Mouse (Mus musculus): Measurements from ENCODE around the gene Nfil3. TPM values are rescaled to one million over a fixed set of nuclear protein-coding genes. Genes with fewer than 3 reads are reported as not detected.

The Nfil3 gene
- 16.3 and 16.5 TPM in 2 replicates for polyA plus RNA-seq (2016; fragmentation: Nextera tagmentation; extraction: Ambion mirVana)

DNA sequence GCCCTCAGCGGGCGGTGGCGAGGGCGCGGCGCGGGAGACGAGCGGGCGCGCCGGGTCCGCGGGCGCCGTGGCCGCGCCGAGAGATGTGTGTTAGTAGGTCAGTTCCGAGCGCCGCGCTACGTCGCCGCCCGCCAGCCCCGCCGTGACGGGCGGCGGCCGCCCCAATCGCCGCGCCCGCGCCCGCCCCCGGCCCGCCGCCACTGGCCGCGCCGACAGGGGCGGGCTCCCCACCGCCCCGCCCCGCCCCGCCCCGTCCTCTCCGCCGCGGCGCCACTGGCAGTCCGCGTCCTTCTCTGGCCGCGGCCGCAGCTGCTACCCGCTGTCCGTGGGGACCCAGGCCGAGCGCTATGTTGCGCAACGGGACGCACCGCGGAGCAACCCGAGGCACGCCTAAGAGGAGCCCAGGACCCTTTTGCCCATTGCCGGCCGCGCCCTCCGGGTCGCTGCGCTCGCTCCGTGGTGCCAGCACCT is at the start of gene Nfil3:
TSS of gene Nfil3 (minus strand) at position 123 of the 471 bp plus-strand sequence.
- Histone ChIP-seq H3K4me3 (peak within 1 kb of the TSS; percentile 83), H3K27ac (replicated peaks) (peak within 1 kb of the TSS; percentile 92), H3K4me1 (peaks cover 54% of the 10 kb centered on the region), H3K9me3 (replicated peaks) (no peaks in the 10 kb centered on the region), H3K36me3 (no peaks in the 10 kb centered on the region), H3K27me3 (ENCODE audit: low read depth, poor library complexity, severe bottlenecking) (peaks cover 38% of the 10 kb centered on the region)
- no peak for DNase-seq (ENCODE audit: low spot score)
- WGBS, result under 1% methylated on average over 60 of the region's 79 CpGs

DNA sequence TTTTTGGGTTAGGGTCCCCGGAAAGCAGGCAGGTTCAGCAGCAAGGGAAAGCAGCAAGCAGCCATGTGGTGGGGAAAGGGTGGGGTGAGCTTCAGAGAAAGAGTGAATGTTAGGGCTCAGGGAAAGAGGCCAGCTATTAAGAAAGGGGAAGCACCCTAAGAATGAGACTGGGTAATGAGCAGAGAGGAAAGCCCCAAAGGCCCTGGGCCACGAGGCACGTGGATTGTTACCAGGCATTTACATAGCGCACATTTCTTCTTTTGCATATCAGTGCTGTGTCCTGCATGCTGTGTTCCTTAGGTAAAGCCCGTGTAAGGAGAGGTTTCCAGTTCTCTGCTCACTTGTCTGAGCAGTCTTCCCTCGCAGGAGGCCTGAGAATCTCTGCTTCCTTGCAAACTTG is 43.4 kb upstream of the Nfil3 start:
- H3K4me3 ChIP-seq, result no peak overlapping the region
- no peaks in the 10 kb centered on the region for H3K36me3 ChIP-seq
- no peaks in the 10 kb centered on the region for H3K9me3 ChIP-seq (replicated peaks)
- no peak overlapping the region for H3K27ac ChIP-seq (replicated peaks)
- no peaks in the 10 kb centered on the region for H3K27me3 ChIP-seq (ENCODE audit: low read depth, poor library complexity, severe bottlenecking)
- 52% methylated on average over 6 of the region's 6 CpGs for WGBS
- H3K4me1 ChIP-seq, result no peaks in the 10 kb centered on the region
- no peak for DNase-seq (ENCODE audit: low spot score)

DNA sequence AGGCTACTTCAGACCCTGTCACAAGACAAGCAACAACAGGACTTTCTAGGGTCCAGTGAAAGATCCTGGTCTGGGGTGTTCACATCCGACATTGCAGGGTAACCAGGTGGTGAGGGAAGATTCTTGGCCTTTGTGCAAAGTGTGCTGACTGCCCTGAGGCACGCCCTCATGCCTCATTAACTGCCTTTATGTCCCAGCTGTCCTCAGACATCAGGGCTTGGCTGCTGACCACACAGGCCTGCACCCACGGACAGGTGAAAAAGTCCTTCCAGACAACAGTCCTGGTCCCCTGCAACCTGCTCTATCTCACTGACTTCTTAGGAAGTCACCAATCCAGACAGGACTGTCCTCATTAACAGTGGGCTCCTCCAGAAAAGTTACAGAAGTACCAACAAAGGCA is 39.4 kb upstream of the Nfil3 start:
- H3K4me3 ChIP-seq, result no peak overlapping the region
- no peaks in the 10 kb centered on the region for H3K9me3 ChIP-seq (replicated peaks)
- H3K36me3 ChIP-seq, result no peaks in the 10 kb centered on the region
- DNase-seq (ENCODE audit: low spot score), result no peak
- no peak overlapping the region for H3K27ac ChIP-seq (replicated peaks)
- no peaks in the 10 kb centered on the region for H3K27me3 ChIP-seq (ENCODE audit: low read depth, poor library complexity, severe bottlenecking)
- 87% methylated on average over 3 of the region's 3 CpGs for WGBS
- H3K4me1 ChIP-seq, result no peaks in the 10 kb centered on the region

DNA sequence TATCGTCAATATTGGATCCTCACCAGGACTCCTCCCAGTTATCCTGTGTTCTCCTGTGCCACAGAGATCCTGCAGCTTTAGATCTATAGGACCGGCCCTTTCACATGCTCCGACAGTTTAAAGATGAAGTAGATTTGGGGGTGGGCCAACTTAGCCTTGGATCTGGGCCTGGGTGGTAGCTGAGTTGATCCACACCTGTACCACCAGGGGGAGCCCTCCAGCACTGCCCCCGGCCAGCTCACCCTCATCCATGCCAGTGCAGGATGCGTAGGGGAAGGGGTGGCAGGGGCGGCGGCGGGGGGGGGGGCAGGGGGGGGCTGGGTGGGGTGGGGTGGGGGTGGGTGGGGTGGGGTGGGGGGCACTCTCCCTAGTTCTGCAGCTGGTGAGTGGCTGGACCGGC is 38.7 kb upstream of the Nfil3 start:
- Histone ChIP-seq H3K27me3 (ENCODE audit: low read depth, poor library complexity, severe bottlenecking) (no peaks in the 10 kb centered on the region), H3K36me3 (no peaks in the 10 kb centered on the region), H3K4me1 (no peaks in the 10 kb centered on the region), H3K9me3 (replicated peaks) (no peaks in the 10 kb centered on the region), H3K27ac (replicated peaks) (no peak overlapping the region), H3K4me3 (no peak overlapping the region)
- no peak for DNase-seq (ENCODE audit: low spot score)
- 82% methylated on average over 6 of the region's 9 CpGs for WGBS

DNA sequence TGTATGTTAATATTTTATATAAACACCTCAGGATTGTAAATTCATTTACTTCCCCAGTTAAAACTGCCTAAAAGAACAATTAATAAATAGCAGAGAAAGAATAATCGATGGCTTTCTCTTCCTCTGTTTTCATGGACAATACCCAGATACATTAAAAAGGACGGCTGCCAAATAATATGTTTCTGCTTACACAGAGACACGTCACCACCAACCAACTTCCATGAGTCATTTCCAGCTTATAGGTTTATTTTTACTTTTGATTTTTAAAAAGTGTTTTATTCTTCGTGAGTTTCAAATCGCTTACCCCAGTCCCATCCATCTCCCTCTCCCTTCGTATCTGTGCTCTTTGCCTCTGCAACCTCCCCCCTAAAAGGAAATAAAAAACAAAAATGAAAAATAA is 38.1 kb upstream of the Nfil3 start:
- H3K27me3 ChIP-seq (ENCODE audit: low read depth, poor library complexity, severe bottlenecking), result no peaks in the 10 kb centered on the region
- no peak for DNase-seq (ENCODE audit: low spot score)
- no peak overlapping the region for H3K4me3 ChIP-seq
- no peaks in the 10 kb centered on the region for H3K9me3 ChIP-seq (replicated peaks)
- H3K27ac ChIP-seq (replicated peaks), result no peak overlapping the region
- no peaks in the 10 kb centered on the region for H3K36me3 ChIP-seq
- H3K4me1 ChIP-seq, result no peaks in the 10 kb centered on the region
- 94% methylated on average over 6 of the region's 6 CpGs for WGBS

DNA sequence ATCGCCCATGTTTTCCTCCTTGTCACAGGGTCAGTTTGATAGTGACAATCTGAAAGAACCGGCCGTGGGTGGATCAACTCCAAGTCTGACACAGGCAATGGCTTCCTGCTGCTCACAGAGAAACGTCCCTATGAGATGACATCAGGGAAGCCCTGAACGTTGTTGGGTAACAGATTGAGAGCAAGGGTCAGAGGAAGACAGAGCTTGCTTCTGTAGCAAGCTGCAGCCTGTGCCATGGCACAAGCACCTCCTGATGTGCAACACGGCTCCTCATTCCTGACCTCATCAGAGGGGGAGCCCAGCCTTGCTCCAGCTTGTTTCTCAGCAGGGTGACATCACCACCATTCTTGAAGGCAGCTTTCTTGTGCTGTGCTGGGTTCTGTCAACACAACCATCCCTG is 37.1 kb upstream of the Nfil3 start:
- no peak for DNase-seq (ENCODE audit: low spot score)
- no peak overlapping the region for H3K27ac ChIP-seq (replicated peaks)
- WGBS, result 72% methylated on average over 6 of the region's 6 CpGs
- no peaks in the 10 kb centered on the region for H3K9me3 ChIP-seq (replicated peaks)
- no peak overlapping the region for H3K4me3 ChIP-seq
- H3K27me3 ChIP-seq (ENCODE audit: low read depth, poor library complexity, severe bottlenecking), result no peaks in the 10 kb centered on the region
- no peaks in the 10 kb centered on the region for H3K36me3 ChIP-seq
- no peaks in the 10 kb centered on the region for H3K4me1 ChIP-seq

DNA sequence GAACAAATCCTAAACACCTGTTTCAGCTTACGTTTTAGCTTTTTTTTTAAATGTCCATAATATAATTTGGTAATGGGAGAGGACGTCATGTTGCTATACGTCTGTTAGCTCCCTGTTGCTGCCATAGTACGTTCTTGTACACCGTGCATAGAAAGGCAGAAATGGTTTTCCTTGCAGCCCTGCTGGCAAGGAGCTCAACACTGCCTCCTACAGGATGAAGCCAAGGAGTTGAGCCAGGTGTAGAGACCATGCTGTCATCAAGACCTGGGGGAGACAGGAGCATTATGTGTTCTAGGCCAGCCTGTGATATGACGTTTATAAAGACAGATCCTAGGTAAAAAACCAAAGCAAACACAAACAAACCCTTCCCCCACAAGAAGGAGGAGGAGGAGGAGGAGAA is 36.2 kb upstream of the Nfil3 start:
- no peaks in the 10 kb centered on the region for H3K27me3 ChIP-seq (ENCODE audit: low read depth, poor library complexity, severe bottlenecking)
- H3K36me3 ChIP-seq, result no peaks in the 10 kb centered on the region
- no peak for DNase-seq (ENCODE audit: low spot score)
- no peaks in the 10 kb centered on the region for H3K9me3 ChIP-seq (replicated peaks)
- H3K27ac ChIP-seq (replicated peaks), result no peak overlapping the region
- no peak overlapping the region for H3K4me3 ChIP-seq
- 74% methylated on average over 6 of the region's 6 CpGs for WGBS
- H3K4me1 ChIP-seq, result peaks cover 1% of the 10 kb centered on the region; the same call in 1 of the 2 replicates

DNA sequence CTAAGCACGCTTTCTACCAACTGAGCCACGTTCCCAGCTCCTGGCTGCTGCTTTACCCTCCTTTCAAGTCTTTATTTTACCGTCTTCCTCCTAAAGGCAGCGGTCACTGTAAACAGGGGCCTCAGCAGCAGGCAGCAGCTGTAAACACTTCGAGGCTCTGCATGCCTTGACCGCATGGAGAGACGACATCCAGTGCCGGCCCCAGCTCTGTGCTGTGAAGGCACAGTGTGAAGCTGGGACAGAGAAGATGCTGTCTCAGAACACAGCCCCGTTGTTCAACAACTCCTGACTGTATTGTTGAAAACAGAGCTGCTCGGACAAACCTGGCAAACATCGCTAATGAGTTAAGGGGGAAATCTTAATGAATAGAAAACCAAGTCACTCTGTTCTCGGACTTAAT is 30.6 kb upstream of the Nfil3 start:
- Histone ChIP-seq H3K27me3 (ENCODE audit: low read depth, poor library complexity, severe bottlenecking) (no peaks in the 10 kb centered on the region), H3K9me3 (replicated peaks) (no peaks in the 10 kb centered on the region), H3K27ac (replicated peaks) (no peak overlapping the region; the same call in 1 of the 2 replicates), H3K4me1 (peaks cover 11% of the 10 kb centered on the region), H3K36me3 (no peaks in the 10 kb centered on the region), H3K4me3 (no peak overlapping the region)
- 45% methylated on average over 12 of the region's 12 CpGs for WGBS
- no peak for DNase-seq (ENCODE audit: low spot score)

DNA sequence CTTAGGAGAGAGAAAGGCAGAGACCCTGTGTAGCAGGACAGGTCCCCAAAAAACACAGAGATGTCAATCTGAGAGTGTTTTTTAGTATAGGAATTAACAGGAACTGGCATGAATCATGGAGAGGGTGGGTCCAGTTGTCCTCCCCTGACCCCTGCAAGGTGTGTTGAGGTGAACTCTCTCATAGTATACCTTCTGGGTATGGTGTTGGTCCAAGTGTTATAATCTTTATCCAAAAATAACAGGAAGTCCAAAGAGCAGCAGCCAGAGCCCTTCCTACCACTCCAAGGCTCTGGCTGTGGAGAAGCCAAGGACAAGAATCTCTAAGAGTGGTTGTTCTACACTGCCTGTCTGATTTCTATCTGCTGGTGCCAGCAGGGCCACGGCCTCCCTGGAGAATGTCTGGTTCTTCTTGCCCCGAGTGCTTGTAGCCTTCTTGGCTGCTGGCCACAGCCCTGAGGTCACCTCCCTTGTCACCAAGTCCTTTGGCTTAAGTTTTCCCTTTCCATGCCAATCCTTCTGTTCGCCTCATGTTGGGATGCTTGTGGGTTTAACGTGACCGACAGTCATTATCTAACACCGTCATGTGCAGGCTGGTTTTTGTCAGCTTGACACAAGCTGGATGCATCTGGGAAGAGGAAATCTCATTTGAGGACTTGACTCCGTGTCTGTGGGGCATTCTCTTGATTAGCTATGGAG is 27.8 kb upstream of the Nfil3 start:
- H3K27me3 ChIP-seq (ENCODE audit: low read depth, poor library complexity, severe bottlenecking), result no peaks in the 10 kb centered on the region
- 82% methylated on average over 7 of the region's 7 CpGs for WGBS
- no peak for DNase-seq (ENCODE audit: low spot score)
- H3K27ac ChIP-seq (replicated peaks), result no peak overlapping the region
- H3K36me3 ChIP-seq, result no peaks in the 10 kb centered on the region
- peaks cover 11% of the 10 kb centered on the region for H3K4me1 ChIP-seq
- H3K9me3 ChIP-seq (replicated peaks), result no peaks in the 10 kb centered on the region
- H3K4me3 ChIP-seq, result no peak overlapping the region

DNA sequence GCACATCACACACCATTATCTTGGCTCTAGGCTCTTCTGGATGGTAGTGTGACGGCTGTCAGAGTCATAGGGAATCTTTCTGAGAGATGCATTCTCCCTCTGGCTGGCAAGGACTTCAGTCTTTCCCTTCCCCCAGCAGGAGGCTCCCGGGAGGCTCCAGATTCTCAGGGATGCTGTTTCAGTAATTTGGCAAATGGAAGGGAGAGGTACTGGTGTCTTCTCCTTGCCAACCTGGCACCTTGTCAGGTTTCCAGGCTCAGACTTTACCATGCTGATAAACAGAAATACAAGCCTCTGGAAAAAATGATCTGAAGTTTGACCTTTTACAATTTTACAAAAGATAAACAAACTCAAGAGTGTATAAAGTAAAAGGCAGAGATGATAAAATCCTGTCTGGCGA is 26.9 kb upstream of the Nfil3 start:
- no peaks in the 10 kb centered on the region for H3K9me3 ChIP-seq (replicated peaks)
- H3K27me3 ChIP-seq (ENCODE audit: low read depth, poor library complexity, severe bottlenecking), result no peaks in the 10 kb centered on the region
- no peak overlapping the region for H3K4me3 ChIP-seq
- DNase-seq (ENCODE audit: low spot score), result no peak
- no peak overlapping the region for H3K27ac ChIP-seq (replicated peaks)
- H3K4me1 ChIP-seq, result peaks cover 11% of the 10 kb centered on the region
- H3K36me3 ChIP-seq, result no peaks in the 10 kb centered on the region
- 85% methylated on average over 3 of the region's 3 CpGs for WGBS

DNA sequence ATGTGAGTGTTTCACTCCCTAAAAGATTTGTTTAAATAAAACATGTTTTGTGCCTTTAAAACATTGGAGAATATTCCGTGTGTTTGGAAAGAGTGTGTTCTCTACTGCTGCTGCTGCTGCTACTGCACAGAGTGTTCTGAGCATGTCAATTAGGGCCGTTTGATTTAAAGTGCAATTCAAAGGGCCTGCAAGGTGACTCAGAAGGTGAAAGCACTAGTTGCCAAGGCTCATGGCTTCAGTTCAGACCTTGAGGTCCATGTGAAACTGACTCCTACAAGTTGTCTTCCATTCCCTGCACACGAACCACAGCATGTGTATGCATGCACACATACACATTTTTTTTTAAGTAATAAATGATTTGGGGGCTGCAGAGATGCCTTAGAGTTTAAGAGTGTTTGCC is 22.4 kb upstream of the Nfil3 start:
- Histone ChIP-seq H3K9me3 (replicated peaks) (no peaks in the 10 kb centered on the region), H3K27me3 (ENCODE audit: low read depth, poor library complexity, severe bottlenecking) (no peaks in the 10 kb centered on the region), H3K27ac (replicated peaks) (no peak overlapping the region), H3K4me1 (no peaks in the 10 kb centered on the region), H3K36me3 (no peaks in the 10 kb centered on the region), H3K4me3 (no peak overlapping the region)
- no peak for DNase-seq (ENCODE audit: low spot score)
- 80% methylated on average over 3 of the region's 3 CpGs for WGBS

DNA sequence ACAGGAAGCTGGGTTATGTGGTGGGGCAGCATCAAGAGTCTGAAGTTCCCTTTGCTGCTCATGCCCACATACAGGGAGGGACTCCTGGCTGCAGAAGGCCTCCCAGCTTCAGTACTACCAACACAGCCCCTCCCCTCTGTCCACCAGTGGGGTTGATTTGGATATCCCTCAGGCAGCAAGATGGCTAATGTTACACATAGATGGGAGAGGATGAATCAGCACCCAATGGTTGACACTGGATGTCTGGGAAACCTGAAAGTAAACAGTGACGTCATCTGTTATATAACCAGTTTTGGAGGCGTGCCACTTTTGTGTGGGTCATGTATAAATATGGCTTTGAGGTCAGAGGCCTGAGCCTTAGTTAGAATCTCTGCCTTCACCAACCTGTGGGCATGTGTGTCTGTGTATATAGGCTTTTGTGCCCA is 20.6 kb upstream of the Nfil3 start:
- H3K4me3 ChIP-seq, result no peak overlapping the region
- H3K27ac ChIP-seq (replicated peaks), result no peak overlapping the region
- no peaks in the 10 kb centered on the region for H3K36me3 ChIP-seq
- no peaks in the 10 kb centered on the region for H3K9me3 ChIP-seq (replicated peaks)
- no peak for DNase-seq (ENCODE audit: low spot score)
- 79% methylated on average over 2 of the region's 2 CpGs for WGBS
- H3K4me1 ChIP-seq, result no peaks in the 10 kb centered on the region
- no peaks in the 10 kb centered on the region for H3K27me3 ChIP-seq (ENCODE audit: low read depth, poor library complexity, severe bottlenecking)

DNA sequence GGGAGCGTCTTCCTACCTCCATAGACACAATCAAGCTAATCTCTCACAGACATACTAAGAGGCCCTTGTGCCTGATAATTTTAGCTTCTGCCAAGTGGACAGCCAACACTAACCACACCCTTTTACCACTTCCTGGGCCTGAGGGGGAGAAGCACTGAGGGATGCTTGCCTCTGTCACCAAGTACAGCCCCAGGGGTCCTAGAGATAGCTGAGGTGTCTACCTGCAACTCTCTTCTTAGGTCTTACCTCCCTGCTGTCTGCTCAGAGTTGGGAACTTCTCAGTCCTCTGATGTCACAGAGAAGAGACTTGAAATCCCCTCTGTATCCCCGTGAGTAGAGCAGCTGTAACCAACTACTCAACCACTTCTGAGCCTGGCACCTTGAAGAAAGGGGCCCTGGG is 19.6 kb upstream of the Nfil3 start:
- no peak overlapping the region for H3K27ac ChIP-seq (replicated peaks)
- 80% methylated on average over 2 of the region's 2 CpGs for WGBS

More for the DNA sequence above, 19.6 kb upstream of the Nfil3 start:
- Histone ChIP-seq H3K4me3 (no peak overlapping the region), H3K9me3 (replicated peaks) (no peaks in the 10 kb centered on the region), H3K4me1 (no peaks in the 10 kb centered on the region), H3K27me3 (ENCODE audit: low read depth, poor library complexity, severe bottlenecking) (no peaks in the 10 kb centered on the region), H3K36me3 (no peaks in the 10 kb centered on the region)
- no peak for DNase-seq (ENCODE audit: low spot score)
